Mouse (Mus musculus): ENCODE results near the gene Aldh3a2.
"Not testable (repeated sequence)": the region's sequence is repeated elsewhere in the genome, so short reads cannot be mapped to it uniquely, and the experiment has no call there.

The Aldh3a2 gene

DNA sequence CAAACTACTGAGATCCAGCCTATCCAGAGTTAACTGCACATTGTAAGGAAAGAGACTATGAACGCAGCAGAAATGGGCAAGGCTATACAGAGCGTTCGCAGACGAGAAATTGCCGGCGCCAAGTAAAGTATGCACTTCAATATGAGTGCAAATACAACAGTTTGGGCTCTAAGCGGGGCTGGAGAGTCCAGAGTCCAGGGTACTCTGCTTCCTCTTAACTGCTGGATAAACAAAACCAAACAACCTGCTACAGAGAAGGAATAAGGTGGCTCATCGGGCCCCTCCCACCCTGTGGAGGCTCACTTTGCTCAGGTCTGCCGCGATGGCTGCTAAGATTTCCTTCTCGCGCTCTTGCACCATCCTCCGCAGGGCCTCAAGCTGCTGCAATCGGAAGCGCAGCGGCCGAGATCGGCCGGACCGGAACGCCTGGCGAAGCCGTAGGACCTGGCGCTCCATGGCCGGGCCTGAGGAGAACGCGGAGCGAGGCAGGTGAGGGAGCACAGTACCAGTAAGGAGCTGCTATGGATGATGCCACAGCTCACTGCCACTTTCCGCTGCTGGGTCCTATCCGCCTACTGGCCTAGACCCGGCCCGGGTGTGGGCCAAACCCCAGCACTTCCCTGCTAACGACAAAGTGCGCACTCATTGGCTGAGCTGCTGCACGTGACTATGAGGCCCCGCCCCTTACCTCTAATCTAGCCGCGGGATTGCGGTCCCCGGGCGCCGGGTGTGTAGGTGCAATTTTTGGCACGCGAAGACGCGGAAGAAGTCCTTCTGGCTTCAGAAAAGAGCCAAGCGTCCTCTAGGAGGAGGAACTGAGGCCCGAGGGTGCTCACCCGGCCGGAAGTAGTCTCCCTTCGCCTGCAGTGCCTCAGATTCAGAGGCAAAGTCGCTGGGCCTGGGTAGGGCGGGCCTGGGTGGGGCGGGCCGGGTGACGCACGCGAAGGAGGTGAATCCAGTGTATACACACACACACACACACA lies at the start of gene Aldh3a2:
TSS of gene Aldh3a2 (minus strand) at position 914 of the 983 bp plus-strand sequence.
- DNase-seq (ENCODE audit: low spot score in 2 of 2) = peak; percentile 95 to 96

DNA sequence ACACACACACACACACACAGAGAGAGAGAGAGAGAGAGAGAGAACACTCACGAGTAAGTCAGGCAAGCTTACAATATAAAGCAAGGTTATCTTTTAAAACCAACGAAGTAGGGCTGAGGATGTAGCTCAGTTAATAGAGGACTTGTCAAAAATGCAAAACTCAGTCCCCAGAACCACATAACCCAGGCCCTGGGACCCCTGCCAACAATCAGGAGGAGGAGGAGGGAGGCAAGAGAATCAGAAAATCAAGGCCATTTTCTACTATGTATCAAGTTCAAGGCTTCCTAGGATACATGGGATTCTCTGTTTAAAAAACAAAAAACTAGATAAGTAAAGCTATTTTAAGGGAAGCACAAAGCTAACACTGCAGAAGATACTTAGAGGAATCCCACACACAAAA lies 49.6 kb upstream of the Aldh3a2 start:
- no peak for DNase-seq (ENCODE audit: low spot score in 2 of 2)

DNA sequence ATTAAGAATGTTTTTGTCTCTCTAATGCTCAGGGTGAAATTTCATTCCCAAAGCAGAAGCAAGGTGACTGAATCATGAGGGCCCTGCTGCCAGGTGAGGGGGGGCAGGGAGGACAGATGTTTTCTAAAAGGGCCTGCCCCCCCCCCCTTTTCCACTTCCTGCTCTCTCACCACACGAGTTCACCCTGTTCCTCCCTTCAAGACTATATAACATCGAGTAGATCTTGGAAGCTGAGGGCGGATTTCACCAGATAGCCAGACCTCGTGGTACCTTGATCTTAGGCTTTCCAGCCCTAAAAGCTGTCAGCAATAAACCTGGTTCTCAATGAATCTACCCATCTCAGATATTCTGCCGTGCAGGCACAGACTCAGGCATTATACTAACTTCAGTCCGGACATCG lies 43.1 kb upstream of the Aldh3a2 start:
- DNase-seq (ENCODE audit: low spot score in 2 of 2) = no peak

DNA sequence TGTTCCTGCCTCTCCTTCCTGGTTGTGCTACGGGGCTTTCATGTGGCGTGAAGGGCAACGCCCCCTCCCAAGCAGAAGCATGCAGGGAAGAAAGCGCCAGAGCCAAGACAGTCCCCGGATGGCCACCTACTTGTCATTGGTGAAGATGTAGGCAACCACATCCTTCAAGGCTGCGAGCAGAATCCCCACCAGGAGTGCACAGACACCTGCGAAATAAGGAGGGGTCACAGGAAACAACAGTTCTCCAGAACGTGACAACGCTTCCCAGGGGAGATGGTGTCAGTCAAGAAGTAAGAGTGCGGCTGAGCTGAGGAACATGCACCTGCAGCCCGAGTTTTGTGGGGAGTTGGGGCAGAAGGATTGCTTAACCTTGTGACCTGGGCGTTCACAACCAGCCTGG lies 42.6 kb upstream of the Aldh3a2 start:
- DNase-seq (ENCODE audit: low spot score in 2 of 2) = no peak

DNA sequence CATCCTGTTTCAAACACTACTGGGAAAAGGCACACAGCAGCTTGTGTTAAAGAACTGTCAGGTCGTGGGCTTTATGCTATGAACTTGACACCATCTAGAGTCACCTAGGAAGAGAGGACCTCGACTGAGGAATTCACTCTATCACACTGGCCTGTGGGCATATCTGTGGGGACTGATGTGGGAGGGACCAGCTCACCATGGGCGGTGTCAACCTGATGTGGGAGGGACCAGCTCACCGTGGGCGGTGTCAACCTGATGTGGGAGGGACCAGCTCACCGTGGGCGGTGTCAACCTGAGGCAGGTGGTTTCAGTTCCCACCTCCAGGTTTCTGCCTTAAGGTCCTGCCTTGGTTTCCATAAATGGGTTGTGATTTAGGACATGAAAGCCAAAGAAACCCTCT lies 40.5 kb upstream of the Aldh3a2 start:
- DNase-seq (ENCODE audit: low spot score in 2 of 2) = no peak

DNA sequence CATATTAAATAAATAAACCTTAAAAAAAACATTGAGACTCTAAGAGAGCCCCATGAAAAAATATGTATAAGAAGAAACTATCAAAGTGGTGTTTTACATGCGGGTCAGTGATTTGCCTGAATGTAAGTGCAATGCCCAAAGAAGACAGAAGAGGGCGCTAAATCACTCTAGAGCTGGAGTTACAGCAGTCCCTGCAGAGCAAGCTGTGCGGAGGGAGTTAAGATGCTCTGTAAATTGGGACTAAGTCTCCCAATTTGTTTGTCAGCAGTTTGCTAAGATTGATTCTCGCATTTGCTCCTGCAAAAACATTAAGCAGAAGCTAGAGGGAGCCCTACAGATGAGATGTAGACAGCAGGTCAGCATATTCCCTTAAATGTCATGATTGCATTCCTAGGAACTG lies 38.1 kb upstream of the Aldh3a2 start:
- peak; percentile 33 to 35 for DNase-seq (ENCODE audit: low spot score in 2 of 2)

DNA sequence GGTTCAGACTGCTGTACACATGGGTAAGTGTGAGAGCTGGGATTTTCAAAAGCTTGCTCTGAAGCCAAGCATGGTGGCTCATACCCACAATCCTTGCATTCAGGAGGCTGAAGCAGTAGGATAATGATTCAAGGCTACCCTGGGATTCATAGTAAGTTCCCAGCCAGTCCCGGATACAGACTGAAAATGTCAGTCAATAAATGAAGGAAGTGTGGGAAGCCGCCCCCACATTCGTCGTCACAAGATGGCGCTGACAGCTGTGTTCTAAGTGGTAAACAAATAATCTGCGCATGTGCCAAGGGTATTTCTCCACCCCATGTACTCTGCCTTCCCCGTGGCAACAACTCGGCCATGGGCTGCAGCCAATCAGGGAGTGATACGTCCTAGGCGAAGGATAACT lies 37.3 kb upstream of the Aldh3a2 start:
- not testable (repeated sequence) for DNase-seq (ENCODE audit: low spot score in 2 of 2)

DNA sequence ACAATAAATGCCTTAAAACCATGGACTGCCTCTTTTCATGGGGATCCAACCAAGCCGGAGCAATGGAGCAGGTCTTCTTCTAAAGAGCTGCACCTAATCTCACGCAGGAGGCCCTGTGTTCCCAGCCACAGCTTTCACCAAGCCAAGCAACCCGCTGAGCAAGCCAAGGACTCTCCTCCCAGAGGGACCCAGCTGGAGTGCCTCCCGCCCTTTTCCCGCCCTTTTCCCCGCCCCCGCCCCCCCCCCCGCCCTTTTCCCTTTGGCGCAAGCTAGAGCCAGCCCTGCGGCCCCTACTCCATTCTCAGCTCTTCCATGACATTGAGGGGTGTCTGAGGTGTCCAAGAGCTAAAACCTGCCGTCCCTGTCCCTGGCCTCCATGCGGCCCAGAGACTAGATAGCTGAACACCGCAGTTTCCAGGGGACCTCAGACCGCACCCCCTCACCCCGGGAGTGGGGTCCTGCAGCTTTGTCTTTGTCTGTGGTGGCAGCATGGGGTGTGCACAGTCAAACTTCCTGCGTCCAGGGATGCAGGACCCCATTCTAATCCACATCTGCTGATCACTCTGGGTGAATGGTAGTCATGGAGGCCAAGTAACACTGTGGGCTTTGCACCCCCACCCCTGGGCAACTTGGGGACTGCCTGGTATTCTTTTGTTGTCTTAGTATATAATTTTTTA lies 33.6 kb upstream of the Aldh3a2 start:
- DNase-seq (ENCODE audit: low spot score in 2 of 2) = no peak

DNA sequence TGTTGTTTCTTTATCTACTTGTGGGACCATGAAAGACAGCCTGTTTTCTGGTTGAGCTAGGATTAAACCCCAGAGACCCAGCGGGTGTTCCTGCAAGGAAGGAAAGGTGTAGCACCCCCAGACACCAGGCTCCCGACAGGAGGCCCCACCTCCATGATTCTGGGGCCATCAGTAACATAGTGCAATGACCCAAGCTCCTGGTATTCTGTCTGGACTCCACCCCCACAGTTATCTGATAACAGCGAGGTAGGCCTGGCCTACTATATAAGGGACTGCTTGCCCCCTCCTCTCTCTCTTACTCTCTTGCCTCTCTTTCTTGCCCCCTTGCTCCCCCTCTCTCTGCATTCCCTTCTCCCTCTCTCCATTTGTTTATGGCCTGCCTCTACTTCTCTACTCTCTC lies 32.9 kb upstream of the Aldh3a2 start:
- DNase-seq (ENCODE audit: low spot score in 2 of 2) = no peak

DNA sequence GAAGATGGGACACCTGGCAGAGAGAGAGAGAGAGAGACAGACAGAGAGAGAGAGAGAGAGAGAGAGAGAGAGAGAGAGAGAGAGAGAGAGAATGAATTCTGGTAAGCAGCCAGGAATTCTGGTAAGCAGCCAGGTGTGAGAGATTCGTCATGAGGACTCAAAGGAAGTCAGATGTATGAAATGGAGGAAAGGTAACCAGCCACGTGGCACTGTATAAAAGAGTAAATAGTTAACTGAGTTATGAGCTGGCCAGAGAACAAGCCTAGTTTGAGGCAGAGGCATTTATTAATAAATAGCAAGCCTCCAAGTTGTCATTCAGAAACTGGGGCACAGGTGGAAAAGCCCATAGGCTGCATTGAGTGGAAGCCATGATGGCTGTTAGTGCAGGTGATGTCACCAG lies 30.6 kb upstream of the Aldh3a2 start:
- no peak for DNase-seq (ENCODE audit: low spot score in 2 of 2)

DNA sequence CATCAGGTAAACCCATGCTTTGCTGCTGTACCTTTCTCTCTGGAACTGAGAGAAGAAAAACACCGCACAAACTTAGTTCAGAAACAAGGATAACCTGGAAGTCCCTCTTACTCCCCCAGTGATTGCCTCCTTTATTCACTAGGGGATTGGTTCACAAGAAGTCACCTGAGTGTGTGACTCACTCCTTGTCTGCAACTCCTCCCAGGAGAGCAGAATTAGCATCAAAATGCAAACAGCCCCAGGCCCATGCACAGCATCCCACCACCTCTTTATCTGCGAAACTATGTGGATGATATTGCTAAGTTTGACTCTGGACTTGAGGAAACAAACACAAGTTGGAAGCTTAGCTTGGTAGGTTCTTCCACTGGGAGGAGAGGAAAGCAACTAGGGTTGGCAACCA lies 30.1 kb upstream of the Aldh3a2 start:
- no peak for DNase-seq (ENCODE audit: low spot score in 2 of 2)

DNA sequence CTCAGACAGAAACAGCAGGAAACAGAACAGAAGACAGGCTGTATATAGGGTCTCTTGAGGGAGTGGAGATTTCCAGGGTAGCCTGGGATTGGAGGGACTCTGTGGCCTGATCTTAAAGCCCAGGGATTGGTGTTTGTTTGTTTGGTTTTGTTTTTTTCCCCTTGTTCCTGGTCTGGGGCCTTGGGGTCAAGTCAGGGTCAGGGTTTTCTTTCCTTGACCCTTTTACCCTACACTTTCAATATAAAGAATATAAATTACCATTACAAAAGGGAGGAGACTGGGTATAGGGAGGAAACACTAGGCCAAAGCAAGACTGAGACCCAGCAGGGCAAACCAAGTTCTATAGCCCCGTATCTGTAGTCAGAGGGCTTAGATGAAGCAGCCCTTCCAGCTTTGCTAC lies 29.3 kb upstream of the Aldh3a2 start:
- no peak for DNase-seq (ENCODE audit: low spot score in 2 of 2)

DNA sequence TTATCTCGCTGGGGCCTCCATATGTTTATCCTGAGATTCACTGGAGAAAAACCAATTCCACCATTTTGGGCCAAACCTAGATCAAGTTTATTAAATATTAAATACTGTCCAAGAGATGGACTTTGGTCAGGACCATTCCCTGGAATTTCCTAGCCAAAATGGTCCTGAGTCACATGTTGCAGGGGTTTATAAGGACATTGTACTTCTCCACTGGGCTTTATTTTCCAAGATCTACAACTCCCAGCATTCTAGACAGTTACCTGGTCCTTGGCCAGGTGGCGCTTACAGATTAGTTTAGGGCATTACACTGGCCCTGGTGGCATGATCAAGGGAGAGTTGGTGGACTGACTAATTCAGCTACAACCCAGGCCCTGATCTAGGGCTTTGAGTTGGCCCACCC lies 28.3 kb upstream of the Aldh3a2 start:
- no peak for DNase-seq (ENCODE audit: low spot score in 2 of 2)

DNA sequence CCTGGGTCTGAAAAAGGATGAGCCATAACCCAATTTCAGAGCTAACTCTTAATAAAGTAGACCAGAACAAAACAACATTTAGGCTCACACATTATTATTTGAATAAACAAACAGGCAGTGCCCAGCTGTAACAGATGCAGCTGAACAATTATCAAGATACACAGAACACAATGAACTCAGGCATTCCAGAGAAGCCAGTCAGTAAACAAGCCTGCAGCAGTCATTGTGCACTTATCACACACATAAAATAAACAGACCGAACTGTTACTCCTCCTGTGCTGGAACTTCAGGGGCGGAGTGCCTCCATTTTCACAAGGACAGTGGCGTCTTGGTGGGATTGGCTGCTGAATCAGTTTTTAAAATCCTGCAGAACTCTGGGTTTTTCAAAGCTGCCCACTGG lies 27.2 kb upstream of the Aldh3a2 start:
- DNase-seq (ENCODE audit: low spot score in 2 of 2) = no peak

DNA sequence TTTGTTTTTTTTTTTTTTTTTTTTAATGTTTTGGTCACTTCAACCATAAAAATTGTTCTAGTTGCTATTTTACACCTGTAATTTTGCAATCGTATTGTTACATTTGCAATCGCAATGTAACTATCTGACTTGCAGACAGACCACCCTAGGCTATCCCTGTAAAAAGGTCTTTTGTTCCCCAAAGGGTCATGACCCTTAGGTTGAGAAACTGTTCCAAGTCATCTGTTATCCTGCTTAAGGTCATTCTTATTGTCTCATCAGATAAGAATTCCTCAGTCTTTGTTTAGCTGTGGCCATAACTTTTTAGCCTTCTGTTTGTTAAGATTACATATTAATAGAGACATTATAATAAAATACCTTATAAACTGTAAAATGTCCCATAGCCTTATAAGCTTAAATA lies 26.0 kb upstream of the Aldh3a2 start:
- no peak for DNase-seq (ENCODE audit: low spot score in 2 of 2)

DNA sequence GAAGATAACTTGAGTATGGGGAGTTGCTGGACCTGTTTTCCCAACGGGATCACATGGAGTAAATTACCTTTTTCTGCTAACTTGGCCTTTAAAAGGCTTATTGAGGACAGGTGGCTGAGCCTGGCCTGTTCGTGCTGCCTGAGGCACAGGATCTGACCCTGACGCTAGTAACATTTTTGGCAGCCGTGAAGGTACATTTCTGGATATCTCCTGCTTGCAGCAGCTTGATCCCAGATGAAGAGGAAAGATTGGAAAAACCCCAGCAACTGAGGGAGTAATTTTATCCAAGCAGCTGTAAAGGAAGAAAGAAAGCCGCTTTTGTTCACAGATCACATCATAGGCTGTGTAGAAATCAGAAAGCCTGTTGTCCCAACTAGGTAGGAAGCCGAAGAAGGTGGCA lies 17.1 kb upstream of the Aldh3a2 start:
- no peak for DNase-seq (ENCODE audit: low spot score in 2 of 2)

DNA sequence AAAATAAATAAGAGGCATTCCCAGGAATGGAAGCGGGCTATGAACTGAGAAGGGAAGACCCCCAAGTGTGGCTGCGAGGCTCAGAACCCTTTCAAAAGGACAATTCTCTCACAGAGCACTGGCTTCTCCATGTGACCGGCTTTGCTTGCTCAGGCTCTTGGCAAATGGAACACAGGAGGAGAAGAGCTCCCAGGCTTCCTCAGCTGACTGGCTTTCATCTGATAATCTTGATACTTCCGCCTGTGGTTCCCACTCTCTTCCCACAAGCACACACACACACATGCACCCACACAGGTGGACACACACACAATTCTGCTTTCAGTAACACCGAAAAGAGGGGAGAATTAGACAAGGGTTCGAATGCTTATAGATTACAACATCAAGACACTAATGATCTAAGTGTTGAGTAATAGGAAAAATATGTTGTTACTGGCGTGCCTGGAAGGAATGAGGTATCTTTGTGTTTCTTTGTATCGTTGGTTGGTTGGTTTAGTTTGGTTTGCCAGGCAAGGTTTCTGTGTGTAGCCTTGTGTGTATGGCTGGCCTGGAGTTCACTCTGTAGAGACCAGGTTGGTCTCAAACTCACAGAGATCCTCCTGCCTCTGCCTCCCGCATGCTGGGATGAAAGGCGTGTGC lies 16.3 kb upstream of the Aldh3a2 start:
- no peak for DNase-seq (ENCODE audit: low spot score in 2 of 2)

DNA sequence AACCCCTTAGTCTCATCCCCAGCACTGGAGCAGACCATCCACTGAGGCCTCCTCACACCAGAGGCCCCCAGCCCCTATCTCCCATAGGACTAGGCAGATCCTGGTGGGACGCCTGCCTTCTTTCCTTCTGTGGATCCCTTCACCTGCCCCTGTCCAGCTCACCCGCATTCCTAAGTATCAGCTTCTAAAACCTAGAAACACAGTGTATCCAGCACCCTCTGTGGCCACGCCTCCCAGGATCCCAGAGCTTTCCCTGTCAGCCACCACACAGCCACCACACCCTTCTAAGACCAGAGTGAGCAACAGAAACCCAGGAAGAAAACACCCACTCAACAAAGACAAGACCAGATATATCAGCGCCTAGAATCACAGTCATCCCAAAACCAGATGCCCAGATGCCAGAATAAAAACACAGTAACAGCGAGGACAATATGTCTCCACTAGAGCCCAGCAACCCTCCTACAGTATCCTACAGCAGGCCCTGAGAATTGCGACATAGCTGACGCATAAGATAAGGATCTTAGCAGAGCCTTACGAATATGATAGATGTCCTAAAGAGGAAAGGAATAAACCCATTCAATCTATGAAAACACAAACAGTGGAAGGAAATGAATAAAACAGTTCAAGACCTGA lies 11.3 kb upstream of the Aldh3a2 start:
- no peak for DNase-seq (ENCODE audit: low spot score in 2 of 2)

DNA sequence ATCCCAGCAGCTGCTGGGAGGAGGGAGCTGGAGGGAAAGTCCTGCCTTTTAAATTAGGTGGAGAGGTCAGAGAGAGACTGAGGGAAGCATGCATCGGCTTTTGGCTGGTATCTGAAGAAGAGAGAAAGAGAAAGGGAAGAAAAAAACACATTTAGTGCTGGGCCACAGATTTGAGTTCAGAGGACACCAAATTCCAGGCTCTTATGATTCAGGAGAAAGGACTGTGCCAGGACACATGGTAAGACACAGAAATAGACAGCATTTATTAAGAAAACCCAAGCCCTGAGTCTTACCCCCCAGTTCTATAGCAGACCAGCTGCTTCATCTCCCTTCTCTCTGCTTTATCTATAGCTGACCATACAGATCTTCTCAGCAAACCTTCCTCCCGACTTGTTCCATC lies 10.7 kb upstream of the Aldh3a2 start:
- no peak for DNase-seq (ENCODE audit: low spot score in 2 of 2)

DNA sequence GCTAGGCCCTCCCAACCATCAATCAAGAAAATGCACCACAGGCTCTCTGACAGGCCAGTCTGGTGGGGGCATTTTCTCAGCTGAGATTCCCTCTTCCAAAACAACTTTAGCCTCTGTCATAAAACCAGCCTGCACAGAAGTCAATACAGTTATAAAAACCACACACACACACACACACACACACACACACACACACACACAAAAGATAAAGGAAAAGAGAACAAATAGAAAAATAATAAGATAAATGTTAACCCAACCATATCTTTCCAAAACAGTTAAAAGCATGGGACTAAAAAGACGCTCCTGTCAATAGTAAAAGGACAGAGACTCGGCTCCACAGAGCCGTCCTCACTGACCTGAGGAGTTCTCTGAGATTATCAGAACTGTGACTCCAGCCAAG lies 9.2 kb upstream of the Aldh3a2 start:
- DNase-seq (ENCODE audit: low spot score in 2 of 2) = no peak

DNA sequence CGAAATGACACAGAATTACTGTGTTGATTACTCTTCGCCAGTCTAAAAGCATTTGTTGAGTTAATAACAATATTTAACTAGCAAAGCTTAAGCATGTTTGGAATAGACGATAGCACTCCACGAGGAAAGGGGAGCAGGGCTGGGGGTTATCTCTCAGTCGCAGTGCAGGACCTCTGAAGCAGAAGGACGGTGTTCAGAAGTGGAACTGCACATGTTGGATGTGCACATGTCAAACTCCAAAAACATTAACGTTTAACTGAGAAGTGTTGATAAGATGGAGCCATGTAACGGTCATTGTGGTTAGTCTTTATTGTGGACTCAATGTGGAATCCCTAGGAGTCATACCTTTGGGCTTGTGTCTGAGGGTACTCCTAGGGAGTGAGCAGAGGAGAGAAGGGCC lies 7.8 kb upstream of the Aldh3a2 start:
- DNase-seq (ENCODE audit: low spot score in 2 of 2) = no peak

DNA sequence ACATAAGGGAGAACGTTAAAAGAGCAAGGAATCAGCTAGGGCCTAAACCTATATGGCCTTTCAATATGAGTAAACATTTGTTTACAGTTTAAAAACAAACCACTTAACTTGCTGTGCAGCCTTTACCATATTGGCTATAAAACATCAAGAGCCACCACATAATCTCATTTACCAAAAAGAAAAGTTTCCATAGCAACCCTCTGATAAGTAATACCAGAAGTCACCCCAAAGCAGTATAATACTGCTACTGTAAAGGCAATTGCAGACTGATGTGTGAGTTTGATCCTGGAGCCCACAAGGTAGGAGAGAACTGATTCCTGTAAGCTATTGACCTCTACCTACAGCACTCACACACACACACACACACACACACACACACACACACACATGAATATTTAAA lies 7.2 kb upstream of the Aldh3a2 start:
- no peak for DNase-seq (ENCODE audit: low spot score in 2 of 2)

Measured in right cerebral cortex, postnatal 10 days (tissue).